Mouse (Mus musculus): ENCODE data around the gene Ebpl.

DNA sequence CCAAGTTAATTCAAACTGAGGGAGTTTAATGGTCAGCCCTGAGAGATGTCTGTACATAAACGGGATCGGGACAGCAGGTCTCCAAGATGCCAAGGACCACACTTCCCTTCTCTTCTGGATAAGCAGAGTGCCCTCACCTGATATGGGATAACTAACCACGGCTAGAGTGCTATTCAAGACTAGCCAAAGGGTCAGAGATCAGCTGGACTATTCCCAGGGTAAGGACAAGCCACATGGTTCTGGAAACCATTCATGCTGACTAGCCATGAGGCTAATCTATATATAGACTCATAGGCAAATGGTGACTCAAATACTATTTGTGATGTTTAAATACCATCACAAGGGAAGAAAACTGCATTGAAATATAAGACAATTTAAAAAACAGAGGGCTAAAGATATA lies 30.3 kb upstream of the Ebpl start:
- TF ChIP-seq MAX (IDR thresholded peaks at IDR 0.05; ENCODE audit: low read depth) (no peak), USF1 (IDR thresholded peaks at IDR 0.05; ENCODE audit: low read depth) (no peak), POLR2A (IDR thresholded peaks at IDR 0.05; ENCODE audit: insufficient read length, low read depth) (no peak), E2F4 (IDR thresholded peaks at IDR 0.05; ENCODE audit: insufficient read depth) (no peak), TCF12 (IDR thresholded peaks at IDR 0.05; ENCODE audit: insufficient read depth, poor library complexity, severe bottlenecking) (no peak), CEBPB (IDR thresholded peaks at IDR 0.05; ENCODE audit: insufficient read depth, poor library complexity, severe bottlenecking) (no peak), REST (IDR thresholded peaks at IDR 0.05; ENCODE audit: insufficient read depth, insufficient read length) (no peak), MYOD1 (IDR thresholded peaks at IDR 0.05; ENCODE audit: control insufficient read depth in 1 of 3, insufficient read length in 2 of 3, low read depth in 2 of 3) (no peak), POLR2AphosphoS2 (IDR thresholded peaks at IDR 0.05; ENCODE audit: insufficient read length, low read depth) (no peak), MYOG (IDR thresholded peaks at IDR 0.05; ENCODE audit: control insufficient read depth in 1 of 3, insufficient read depth in 1 of 3, insufficient read length in 2 of 3, low read depth in 2 of 3) (no peak)

Data from myocyte (in vitro differentiated cells).